Mouse (Mus musculus) naive thymus-derived CD4-positive, alpha-beta T cell, adult 5 months (primary cell): ENCODE results near the gene Zcchc17. TPM values are rescaled to one million over a fixed set of nuclear protein-coding genes. Genes with fewer than 3 reads are reported as not detected.

Experiments
- polyA plus RNA-seq: library from polyadenylated mRNA; unstranded; fragments of 100-300 nt; shearing (Covaris generic); gene quantifications from one replicate; pipeline ENCODE4 v1.2.1, GENCODE M21; 2017

Zcchc17 gene
- polyA plus RNA-seq = 49.0 TPM

GRCm38 (mm10) chr4:130359486-130360237 lies at the start of gene Zcchc17, which contains the start of gene Snrnp40:
Zcchc17 (minus strand) TSS chr4:130359943.
Snrnp40 (plus strand) TSS chr4:130360132.

GRCm38 (mm10) chr4:130308231-130309081 lies 51.3 kb downstream of the Zcchc17 start, which contains the start of the genes Fabp3 and Gm10570:
Fabp3 (plus strand) TSS chr4:130308595.
Gm10570 (minus strand) TSS chr4:130308674.

GRCm38 (mm10) chr4:130279105-130279504 lies 80.6 kb downstream of the Zcchc17 start, which contains the start of gene Serinc2:
Serinc2 (minus strand) TSS chr4:130279205.

Other genes with a start within 250 kb of the Zcchc17 start
- gene Hcrtr1, start 220.6 kb downstream of the Zcchc17 start, polyA plus RNA-seq = not detected
- not detected for gene Tinagl1, start 184.8 kb downstream of the Zcchc17 start, polyA plus RNA-seq
- not detected for gene Gm853, start 137.5 kb downstream of the Zcchc17 start, polyA plus RNA-seq
- not detected for gene Serinc2, start 80.7 kb downstream of the Zcchc17 start, polyA plus RNA-seq
- not detected for gene Fabp3, start 51.3 kb downstream of the Zcchc17 start, polyA plus RNA-seq
- not detected for gene Gm10570, start 51.3 kb downstream of the Zcchc17 start, polyA plus RNA-seq
- gene Snrnp40, start 189 bp upstream of the Zcchc17 start, polyA plus RNA-seq = 97.8 TPM
- gene Nkain1, start 214.2 kb upstream of the Zcchc17 start, polyA plus RNA-seq = not detected